Mouse (Mus musculus) forebrain, embryonic 11.5 days (tissue): ENCODE results near the gene Tpk1. TPM values are rescaled to one million over a fixed set of nuclear protein-coding genes. Genes with fewer than 3 reads are reported as not detected.
A peak's percentile ranks its signal among the peaks of the same experiment; 100 is the strongest.

ENCODE experiments used
- ATAC-seq: fragments of 200-750 bp; cut with Nextera tagmentation; replicated peaks from 2 replicates; pipeline ENCODE4 v1.8.0; 2017; ENCODE audit warnings: moderate TSS enrichment; ENCODE audit not compliant: low FRiP score
- DNase-seq: peaks from one replicate; pipeline ENCODE4 v3.0.0-alpha.2; 2017; ENCODE audit warnings: low spot score
- H3K27ac ChIP-seq: fragments of 300-500 bp; sonication (generic); 2 replicates; pipeline ENCODE4 v1.5.1; 2014; ENCODE audit warnings: low read depth, low read length
- H3K27me3 ChIP-seq: fragments of 300-500 bp; sonication (generic); 2 replicates; pipeline ENCODE4 v1.6.1; 2014; ENCODE audit warnings: mild to moderate bottlenecking, low read length, mixed read lengths; ENCODE audit not compliant: control insufficient read depth, insufficient read depth
- H3K36me3 ChIP-seq: fragments of 300-500 bp; sonication (generic); 2 replicates; pipeline ENCODE4 v1.6.1; 2014; ENCODE audit warnings: mild to moderate bottlenecking, low read length, moderate library complexity, mixed read lengths; ENCODE audit not compliant: control insufficient read depth, insufficient read depth
- H3K4me1 ChIP-seq: fragments of 300-500 bp; sonication (generic); replicated peaks from 2 replicates; pipeline ENCODE4 v1.6.1; 2014; ENCODE audit warnings: low read length, mixed read lengths; ENCODE audit not compliant: control insufficient read depth, insufficient read depth
- H3K4me2 ChIP-seq: fragments of 300-500 bp; sonication (generic); 2 replicates; pipeline ENCODE4 v1.6.1; 2014; ENCODE audit warnings: low read depth, mild to moderate bottlenecking, low read length, moderate library complexity, mixed read lengths; ENCODE audit not compliant: severe bottlenecking
- H3K4me3 ChIP-seq: fragments of 300-500 bp; sonication (generic); 2 replicates; pipeline ENCODE4 v1.5.1; 2014; ENCODE audit warnings: low read depth, low read length
- H3K9ac ChIP-seq: fragments of 300-500 bp; sonication (generic); 2 replicates; pipeline ENCODE4 v1.6.1; 2014; ENCODE audit warnings: low read length
- H3K9me3 ChIP-seq: fragments of 300-500 bp; sonication (generic); 2 replicates; pipeline ENCODE4 v1.6.1; 2016; ENCODE audit warnings: low read length, mixed read lengths; ENCODE audit not compliant: control insufficient read depth
- WGBS: fragments of 180-500 bp; shearing (Covaris S2); extraction: QIAGEN DNeasy Blood & Tissue Kit; methylation state at CpG from one replicate; pipeline ENCODE4 v1.1.7; 2014; 5-methylcytosine and 5-hydroxymethylcytosine counted together
- polyA plus RNA-seq: library from polyadenylated mRNA; unstranded; fragments of >200 nt; fragmentation: Nextera tagmentation; extraction: Ambion mirVana; gene quantifications from 2 replicates; pipeline ENCODE4 v1.2.1, GENCODE M21; 2014

The Tpk1 gene
- polyA plus RNA-seq, 1 experiment from 2014 or later, result 5.4 TPM

DNA sequence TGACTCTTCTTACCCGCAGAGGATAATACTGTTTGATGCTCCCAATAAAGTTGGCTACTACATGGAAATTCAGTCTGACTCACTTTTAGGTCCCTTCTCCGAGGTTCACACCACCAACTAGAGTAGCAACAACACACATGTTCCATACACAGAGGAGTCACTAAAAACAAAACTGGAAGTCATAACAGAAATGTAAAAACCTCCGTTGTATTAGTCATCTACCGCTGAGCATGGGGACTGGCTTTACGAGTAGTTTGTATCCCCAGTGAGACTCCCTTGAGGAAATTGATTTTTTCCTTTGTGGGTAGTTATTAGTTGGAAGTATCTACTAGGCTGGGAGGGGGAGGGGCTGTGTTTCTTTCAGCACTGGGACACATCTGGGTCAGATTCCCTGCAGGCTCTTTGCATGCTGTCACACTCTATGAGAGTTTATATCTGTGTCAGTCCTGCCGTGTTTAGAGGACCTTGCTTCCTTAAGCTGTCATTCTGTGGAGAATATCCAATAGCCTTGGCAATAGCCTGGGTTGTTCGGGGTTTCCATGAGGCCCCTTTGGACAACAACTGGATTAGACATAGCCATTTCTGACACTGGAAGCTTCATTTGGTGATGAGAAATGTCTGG lies 245.6 kb downstream of the Tpk1 start:
- WGBS, result 83% methylated on average over 7 of the region's 7 CpGs
- no peaks in the 10 kb centered on the region for H3K36me3 ChIP-seq
- H3K4me1 ChIP-seq, result no peaks in the 10 kb centered on the region
- ATAC-seq, result no peak
- H3K9ac ChIP-seq, result no peak overlapping the region
- no peaks in the 10 kb centered on the region for H3K9me3 ChIP-seq
- H3K4me3 ChIP-seq, result no peak overlapping the region
- H3K27me3 ChIP-seq, result no peaks in the 10 kb centered on the region
- no peak overlapping the region for H3K4me2 ChIP-seq
- no peak overlapping the region for H3K27ac ChIP-seq
- DNase-seq, result no peak

DNA sequence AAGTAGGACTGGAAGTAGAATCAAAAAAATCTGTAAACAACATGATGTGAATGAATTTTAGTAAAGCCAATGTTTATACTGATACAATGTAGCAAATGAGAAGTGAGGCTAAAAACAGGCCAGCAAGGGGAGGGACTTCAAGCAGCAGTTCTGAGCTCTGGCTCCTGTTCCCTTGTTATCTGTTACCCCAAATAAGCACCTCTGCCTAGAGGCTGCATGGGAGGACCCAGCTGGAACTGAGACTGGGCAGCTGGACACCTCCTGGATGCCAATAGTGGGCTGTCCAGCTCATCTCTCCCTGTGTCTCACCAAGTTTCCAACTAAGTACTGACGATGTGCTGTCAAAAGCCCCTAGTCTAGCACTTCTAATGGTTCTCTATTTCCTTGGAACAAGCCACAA lies 257.1 kb downstream of the Tpk1 start:
- no peak overlapping the region for H3K4me3 ChIP-seq
- no peaks in the 10 kb centered on the region for H3K9me3 ChIP-seq
- ATAC-seq (no peak), DNase-seq (no peak)
- no peak overlapping the region for H3K9ac ChIP-seq
- H3K4me2 ChIP-seq, result no peak overlapping the region
- no peaks in the 10 kb centered on the region for H3K4me1 ChIP-seq
- no peaks in the 10 kb centered on the region for H3K27me3 ChIP-seq
- H3K36me3 ChIP-seq, result no peaks in the 10 kb centered on the region
- WGBS, result 88% methylated on average over 1 of the region's 1 CpGs
- no peak overlapping the region for H3K27ac ChIP-seq

DNA sequence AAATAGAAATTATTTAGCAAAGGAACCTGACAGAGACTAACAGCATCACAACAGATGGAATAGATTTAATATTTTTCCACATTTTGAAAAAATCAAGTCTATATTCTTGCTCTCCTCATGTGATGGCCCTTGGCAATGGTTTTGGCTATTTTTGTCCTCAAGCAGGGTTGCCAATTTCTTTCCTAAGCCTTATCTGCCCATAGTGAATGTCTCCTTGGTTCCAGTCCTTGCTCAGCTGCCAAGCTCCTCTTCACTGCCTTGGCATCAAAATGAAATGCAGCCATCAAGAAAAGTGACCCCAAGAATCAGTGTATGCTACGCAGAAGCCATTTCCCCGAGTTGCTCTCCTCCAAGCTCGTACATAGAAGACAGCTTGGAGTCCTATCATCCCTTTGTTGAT lies 263.0 kb downstream of the Tpk1 start:
- WGBS, result 84% methylated on average over 3 of the region's 3 CpGs
- DNase-seq, result no peak
- no peak overlapping the region for H3K27ac ChIP-seq
- no peaks in the 10 kb centered on the region for H3K9me3 ChIP-seq
- no peaks in the 10 kb centered on the region for H3K4me1 ChIP-seq
- H3K36me3 ChIP-seq, result no peaks in the 10 kb centered on the region
- H3K27me3 ChIP-seq, result no peaks in the 10 kb centered on the region
- ATAC-seq, result no peak
- H3K9ac ChIP-seq, result no peak overlapping the region
- no peak overlapping the region for H3K4me2 ChIP-seq
- no peak overlapping the region for H3K4me3 ChIP-seq

DNA sequence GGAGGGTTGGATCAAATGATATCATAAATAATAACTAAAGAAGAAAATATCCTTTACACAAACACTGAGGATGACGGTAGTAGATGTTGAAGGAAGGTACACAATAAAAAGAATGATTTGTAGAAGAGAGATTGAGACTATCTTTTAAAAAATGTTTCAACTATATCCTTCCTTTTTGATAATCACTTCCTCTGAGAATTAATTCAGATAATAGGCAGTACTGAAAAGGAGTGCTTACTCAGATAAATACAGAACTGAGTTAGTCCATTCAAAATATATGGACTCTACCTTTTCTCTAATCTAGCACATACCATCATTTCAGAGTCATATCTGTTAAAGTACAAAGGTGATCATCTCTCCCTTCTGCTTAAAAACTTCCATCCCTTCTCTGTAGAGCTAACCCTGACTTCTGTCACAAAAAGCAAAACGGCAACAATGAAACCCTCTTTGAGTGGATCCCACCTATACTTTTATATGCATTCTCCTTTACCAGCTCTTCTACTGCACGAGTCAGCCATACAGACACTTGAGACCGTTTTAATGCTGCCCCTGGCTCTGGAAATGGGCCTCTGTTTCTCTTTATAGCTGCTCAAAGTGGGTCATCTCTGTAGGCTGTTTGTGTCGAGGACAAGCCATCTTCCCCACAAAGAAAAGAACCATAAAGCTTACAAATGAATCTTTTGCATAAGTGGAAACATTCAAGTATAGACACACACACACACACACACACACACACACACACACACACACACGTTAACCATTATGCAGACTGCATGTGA lies 263.7 kb downstream of the Tpk1 start:
- no peak overlapping the region for H3K4me2 ChIP-seq
- 82% methylated on average over 6 of the region's 6 CpGs for WGBS
- H3K27me3 ChIP-seq, result no peaks in the 10 kb centered on the region
- H3K36me3 ChIP-seq, result no peaks in the 10 kb centered on the region
- ATAC-seq, result no peak
- no peaks in the 10 kb centered on the region for H3K4me1 ChIP-seq
- no peak for DNase-seq
- H3K27ac ChIP-seq, result no peak overlapping the region
- H3K9ac ChIP-seq, result no peak overlapping the region
- H3K4me3 ChIP-seq, result no peak overlapping the region
- H3K9me3 ChIP-seq, result no peaks in the 10 kb centered on the region

DNA sequence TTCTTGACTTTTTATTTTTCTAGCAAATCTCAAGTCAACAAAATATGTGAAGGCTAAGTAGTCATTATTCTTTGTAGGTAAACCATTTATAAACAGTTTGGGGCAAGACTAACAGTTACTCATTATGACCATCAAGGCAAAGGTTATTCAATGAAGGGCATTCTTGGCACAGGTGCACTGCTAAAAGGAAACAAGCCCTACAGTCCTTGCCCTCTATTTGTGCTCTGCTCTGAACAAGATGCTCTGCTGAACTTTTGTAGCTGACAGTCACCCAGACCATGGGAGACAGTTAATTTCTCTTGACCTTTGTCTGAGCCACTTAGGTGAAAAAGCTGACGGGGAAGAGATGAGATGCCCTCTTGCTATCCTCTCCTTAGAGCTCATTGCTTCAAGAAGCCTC lies 269.7 kb downstream of the Tpk1 start:
- no peak for ATAC-seq

DNA sequence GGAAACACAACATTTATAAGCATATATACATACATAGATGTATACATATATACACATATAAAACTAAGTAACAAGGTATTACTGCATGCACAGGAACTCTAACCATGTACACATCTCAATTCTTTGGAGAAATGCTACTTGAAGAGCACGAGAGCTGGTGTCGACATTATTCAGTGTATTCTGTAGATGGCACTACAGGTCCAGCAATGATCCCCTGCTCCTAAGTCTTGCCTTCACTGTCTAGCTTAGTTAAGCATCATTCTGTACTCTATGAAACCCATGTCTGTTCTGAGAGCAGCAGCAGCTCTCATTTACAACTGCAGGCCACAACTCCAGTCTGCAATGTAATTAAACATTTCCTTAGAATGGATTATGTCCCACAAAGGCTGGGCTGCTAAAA lies 270.5 kb downstream of the Tpk1 start:
- Histone ChIP-seq H3K27ac (no peak overlapping the region), H3K9me3 (no peaks in the 10 kb centered on the region), H3K36me3 (no peaks in the 10 kb centered on the region), H3K4me3 (no peak overlapping the region), H3K4me2 (no peak overlapping the region), H3K27me3 (no peaks in the 10 kb centered on the region), H3K9ac (no peak overlapping the region), H3K4me1 (no peaks in the 10 kb centered on the region)
- no peak for ATAC-seq
- no peak for DNase-seq
- 87% methylated on average over 2 of the region's 2 CpGs for WGBS

More for the DNA sequence above, 269.7 kb downstream of the Tpk1 start:
- DNase-seq, result no peak
- 90% methylated on average over 1 of the region's 1 CpGs for WGBS
- H3K36me3 ChIP-seq, result no peaks in the 10 kb centered on the region
- H3K27me3 ChIP-seq, result no peaks in the 10 kb centered on the region
- H3K9me3 ChIP-seq, result no peaks in the 10 kb centered on the region
- no peaks in the 10 kb centered on the region for H3K4me1 ChIP-seq
- no peak overlapping the region for H3K4me3 ChIP-seq
- no peak overlapping the region for H3K4me2 ChIP-seq
- no peak overlapping the region for H3K27ac ChIP-seq
- no peak overlapping the region for H3K9ac ChIP-seq

DNA sequence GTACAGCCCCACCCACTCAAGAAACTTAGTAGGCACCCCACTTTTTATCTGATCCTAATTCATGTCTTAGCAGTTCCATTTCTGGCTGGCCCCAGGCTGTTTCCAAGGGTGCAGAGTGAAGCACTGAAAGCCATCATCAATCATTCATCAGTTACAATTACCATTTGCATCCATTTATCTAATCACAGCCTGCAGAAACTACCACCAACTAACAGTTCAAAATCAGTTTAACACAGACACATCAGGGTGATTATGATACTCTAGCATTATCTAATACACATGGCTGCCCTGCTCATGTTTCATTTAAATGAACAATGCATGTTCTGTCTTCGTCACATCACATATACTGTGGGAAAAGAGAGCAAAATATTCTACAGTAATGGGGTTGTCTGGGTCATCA lies 274.7 kb downstream of the Tpk1 start:
- no peak overlapping the region for H3K4me2 ChIP-seq
- no peak for DNase-seq
- H3K27me3 ChIP-seq, result no peaks in the 10 kb centered on the region
- H3K4me3 ChIP-seq, result no peak overlapping the region
- H3K9me3 ChIP-seq, result no peaks in the 10 kb centered on the region
- WGBS, result 71% methylated on average over 1 of the region's 1 CpGs
- H3K9ac ChIP-seq, result no peak overlapping the region
- ATAC-seq, result no peak
- H3K4me1 ChIP-seq, result 0 out of 2 replicates have a peak, but pooled peaks cover 2% of the 10 kb centered on the region
- H3K36me3 ChIP-seq, result no peaks in the 10 kb centered on the region
- H3K27ac ChIP-seq, result no peak overlapping the region

DNA sequence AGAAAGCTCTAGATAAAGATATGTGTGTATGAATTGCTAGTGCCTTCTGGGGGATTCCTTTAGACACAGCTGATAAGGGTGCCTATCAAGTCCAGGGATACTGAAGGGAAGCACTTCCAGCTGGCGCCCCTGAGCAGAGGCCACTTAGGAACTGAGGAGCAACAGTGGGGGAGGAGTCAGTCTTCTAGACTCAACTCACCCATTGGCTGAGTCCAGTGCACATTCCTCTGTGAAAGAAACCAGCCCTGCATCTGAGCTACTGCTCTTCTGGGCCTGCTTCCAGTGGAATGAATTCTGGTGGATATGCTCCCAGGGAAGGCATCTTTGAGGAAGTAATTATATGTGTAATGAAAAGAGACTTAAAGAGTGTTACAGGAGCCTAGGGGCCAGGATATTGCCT lies 278.8 kb downstream of the Tpk1 start:
- Histone ChIP-seq H3K4me3 (no peak overlapping the region), H3K27ac (no peak overlapping the region), H3K36me3 (no peaks in the 10 kb centered on the region), H3K4me2 (no peak overlapping the region), H3K9me3 (no peaks in the 10 kb centered on the region), H3K9ac (no peak overlapping the region), H3K4me1 (0 out of 2 replicates have a peak, but pooled peaks cover 2% of the 10 kb centered on the region), H3K27me3 (no peaks in the 10 kb centered on the region)
- ATAC-seq, result 0 out of 2 replicates have a peak, but pooled peaks have one; percentile 56
- no peak for DNase-seq
- WGBS, result 38% methylated on average over 1 of the region's 1 CpGs

DNA sequence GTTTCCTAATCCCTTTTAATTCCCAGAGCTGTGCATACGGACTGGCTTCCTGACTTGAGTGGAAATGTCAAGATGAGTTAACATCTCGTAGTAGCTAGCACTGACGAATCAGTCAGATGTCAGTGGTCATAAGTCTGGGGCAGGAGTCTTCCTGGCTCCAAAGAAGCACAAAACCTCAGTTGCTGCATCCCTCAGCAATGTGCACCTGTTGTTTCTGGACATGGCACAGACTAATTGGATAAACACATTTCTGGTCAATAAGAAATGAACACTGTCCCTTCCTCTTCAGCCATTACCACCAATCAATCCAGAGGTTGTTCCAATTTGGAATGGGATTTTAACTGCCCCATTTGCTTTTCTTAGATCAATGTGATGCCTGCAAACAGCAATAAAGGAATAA lies 281.2 kb downstream of the Tpk1 start:
- no peaks in the 10 kb centered on the region for H3K9me3 ChIP-seq
- no peak for DNase-seq
- 76% methylated on average over 3 of the region's 3 CpGs for WGBS

More for the DNA sequence above, 281.2 kb downstream of the Tpk1 start:
- no peak overlapping the region for H3K4me3 ChIP-seq
- no peaks in the 10 kb centered on the region for H3K36me3 ChIP-seq
- H3K27me3 ChIP-seq, result no peaks in the 10 kb centered on the region
- no peak overlapping the region for H3K9ac ChIP-seq
- ATAC-seq, result no peak
- H3K4me2 ChIP-seq, result no peak overlapping the region
- 0 out of 2 replicates have a peak, but pooled peaks cover 2% of the 10 kb centered on the region for H3K4me1 ChIP-seq
- no peak overlapping the region for H3K27ac ChIP-seq
